Mouse (Mus musculus) lung, postnatal 0 days (tissue): Measurements from ENCODE around the gene H2-DMa.

Experiments used
- CTCF ChIP-seq: IDR thresholded peaks from 2 replicates; pipeline ENCODE4 v1.5.1; 2016; ENCODE audit warnings: antibody characterized with exemption, mild to moderate bottlenecking
- EP300 ChIP-seq: IDR thresholded peaks from 2 replicates; pipeline ENCODE4 v1.6.1; 2016; ENCODE audit warnings: antibody characterized with exemption, mild to moderate bottlenecking, control low read depth

DNA sequence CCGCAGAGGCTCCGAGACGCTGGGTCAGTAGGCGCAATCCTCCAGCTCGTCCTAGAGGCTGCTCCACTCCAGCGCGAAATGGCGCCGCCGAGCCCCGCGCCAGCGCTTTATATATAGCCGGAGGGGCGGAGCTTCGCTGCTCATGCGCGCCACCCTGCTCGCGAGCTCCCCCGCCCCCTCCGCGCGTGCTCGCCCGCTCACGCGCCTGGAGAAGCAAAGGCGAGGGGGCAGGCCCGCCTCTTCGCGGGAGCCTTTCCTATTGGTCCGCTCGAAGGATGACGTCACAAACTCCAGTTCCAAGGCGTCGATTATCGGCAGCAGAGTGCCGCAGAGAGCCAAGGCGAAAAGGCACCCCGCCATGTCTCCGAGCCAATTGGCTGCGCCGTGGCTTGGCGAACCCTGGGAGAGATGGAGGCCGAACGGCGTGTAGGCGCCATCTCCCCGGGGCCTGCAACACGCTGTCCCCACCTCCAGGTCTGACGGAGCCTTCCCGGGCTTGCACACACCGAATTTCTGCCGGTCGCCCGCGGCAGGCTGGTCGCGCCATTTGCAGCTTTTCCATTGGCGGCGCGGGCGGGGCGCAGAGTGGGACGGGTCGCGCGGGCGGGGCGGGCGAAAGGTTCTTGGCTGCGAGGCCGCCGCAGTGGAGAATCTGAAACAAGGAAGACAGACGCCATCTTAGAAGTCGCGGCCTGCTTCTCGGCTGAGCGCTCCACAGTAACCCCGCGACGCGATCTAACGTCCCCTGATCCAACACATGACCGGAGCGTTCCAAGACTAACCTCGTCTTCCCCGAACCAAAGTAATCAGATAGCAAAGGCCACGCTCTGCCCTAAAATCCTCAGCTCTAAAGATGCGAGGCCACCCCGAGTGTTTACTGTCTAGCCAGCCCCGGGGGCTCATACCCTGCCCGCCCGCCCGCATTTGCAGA, at the start of gene H2-DMa:
- peak; percentile 8; the same call in 1 of the 2 replicates for TF ChIP-seq CTCF
- no peak; the same call in 1 of the 2 replicates for TF ChIP-seq EP300
